Mouse (Mus musculus) C2C12 (cell line): ENCODE results near the gene C1qtnf6.

Source experiments
- CEBPB ChIP-seq: IDR thresholded peaks from one replicate; pipeline ENCODE4 v1.6.1; 2011; ENCODE audit warnings: low read depth, mild to moderate bottlenecking, control low read depth, moderate library complexity
- CTCF ChIP-seq: IDR thresholded peaks from one replicate; pipeline ENCODE4 v1.5.1; 2011; ENCODE audit not compliant: control insufficient read depth, insufficient read depth, insufficient read length
- FOSL1 ChIP-seq: IDR thresholded peaks from one replicate; pipeline ENCODE4 v1.8.0; 2011; ENCODE audit warnings: mild to moderate bottlenecking, low read length; ENCODE audit not compliant: poor library complexity, insufficient read depth, severe bottlenecking
- MAX ChIP-seq: IDR thresholded peaks from one replicate; pipeline ENCODE4 v1.6.1; 2011; ENCODE audit warnings: mild to moderate bottlenecking, control low read depth
- MYOD1 ChIP-seq: IDR thresholded peaks from one replicate; pipeline ENCODE4 v1.6.1; 2011; ENCODE audit warnings: low read depth; ENCODE audit not compliant: control insufficient read depth, insufficient read length
- MYOG ChIP-seq: IDR thresholded peaks from one replicate; pipeline ENCODE4 v1.6.1; 2011; ENCODE audit not compliant: control insufficient read depth, insufficient read length; ENCODE audit errors: extremely low read depth
- USF1 ChIP-seq: IDR thresholded peaks from one replicate; pipeline ENCODE4 v1.6.1; 2011; ENCODE audit warnings: low read depth, mild to moderate bottlenecking, control low read depth, moderate library complexity

DNA sequence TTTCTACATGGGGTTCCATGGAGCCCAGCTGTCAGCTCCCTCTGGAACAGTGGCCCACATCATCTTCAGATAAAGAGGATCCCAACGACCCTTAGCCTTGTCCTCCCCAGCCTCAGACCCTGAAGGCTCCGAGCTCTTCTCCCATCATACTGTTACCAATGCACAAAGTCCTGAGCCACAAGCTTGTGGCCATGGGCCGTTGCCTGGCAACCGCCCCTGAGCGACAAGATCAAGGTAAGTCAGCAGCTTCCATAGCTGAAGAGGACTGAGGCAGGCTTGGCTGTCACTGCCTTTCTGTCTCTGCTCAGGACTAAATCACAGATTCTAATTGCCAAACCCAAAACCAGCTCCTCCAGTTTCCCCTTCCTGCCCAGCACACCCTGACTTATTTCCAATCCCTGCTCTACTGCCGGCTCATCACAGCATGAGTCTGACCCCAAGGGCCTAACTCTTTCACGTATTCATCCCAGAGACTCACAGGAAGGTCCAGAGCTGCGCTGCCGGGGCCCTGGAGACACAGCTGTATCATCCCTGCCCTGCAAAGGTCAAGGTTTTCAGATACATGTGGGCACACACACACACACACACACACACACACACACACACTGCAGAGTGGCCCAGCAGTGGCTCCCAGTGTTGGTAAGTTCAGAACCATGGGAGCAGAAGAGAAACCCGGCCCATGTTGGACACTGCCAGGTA lies 4.7 kb upstream of the C1qtnf6 start:
- no peak for TF ChIP-seq CTCF
- no peak for TF ChIP-seq CEBPB
- TF ChIP-seq MYOD1 = no peak
- TF ChIP-seq USF1 = no peak
- no peak for TF ChIP-seq MAX
- TF ChIP-seq MYOG = no peak
- no peak for TF ChIP-seq FOSL1
